Mouse (Mus musculus) right cerebral cortex, adult 18-20 months (tissue): Measurements from ENCODE around the gene Eml5.

Source experiments
- DNase-seq: peaks from one replicate; pipeline ENCODE4 v3.0.0; 2022; ENCODE audit warnings: mixed read lengths

The Eml5 gene

GRCm38 (mm10) chr12:98900881-98901801 is at the start of gene Eml5:
Gene Eml5, minus strand, starts transcription at chr12:98901484.
- peak; percentile 82 for DNase-seq

DNA sequence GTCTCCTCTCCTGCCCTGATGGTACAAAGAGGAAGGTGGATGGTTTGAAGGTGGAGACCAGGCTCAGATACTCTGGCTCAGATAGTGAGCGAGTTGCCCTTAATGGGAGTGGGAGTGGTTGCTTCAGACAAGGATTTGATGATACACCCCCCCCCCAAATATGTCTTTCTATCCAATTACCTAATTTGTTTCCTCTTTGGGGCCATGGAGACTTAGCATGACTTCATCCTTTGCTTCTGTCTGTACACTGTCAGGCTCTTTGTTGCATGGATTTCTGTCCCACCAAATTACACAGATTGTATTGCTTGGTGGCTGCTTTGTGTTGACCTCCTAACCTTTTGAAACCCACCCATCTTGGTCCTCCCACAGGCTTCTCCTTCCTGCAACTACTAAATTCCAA is 31.6 kb upstream of the Eml5 start:
- DNase-seq, result no peak

- DNase-seq, result no peak
Measured at GRCm38 (mm10) chr12:98932441-98932840, 31.2 kb upstream of the Eml5 start.

DNA sequence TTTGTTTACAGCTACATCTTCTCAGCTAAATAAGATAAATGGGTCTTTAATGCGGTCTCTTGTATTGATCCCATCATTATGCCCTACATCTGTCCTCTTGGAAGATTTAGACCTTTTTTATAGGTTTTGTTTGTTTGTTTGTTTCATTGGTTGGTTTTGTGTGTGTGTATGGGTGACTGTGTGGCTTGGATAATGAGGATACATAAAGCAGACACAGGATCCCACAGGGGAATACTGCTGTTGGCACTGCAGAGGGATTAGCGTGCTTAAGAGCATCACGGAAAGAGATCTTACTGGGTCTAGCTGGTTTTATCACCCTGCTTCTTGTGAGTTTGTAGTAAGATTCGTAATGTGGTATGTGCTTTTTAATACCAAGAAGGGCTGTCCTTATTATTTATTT is 29.9 kb upstream of the Eml5 start:
- no peak for DNase-seq

DNA sequence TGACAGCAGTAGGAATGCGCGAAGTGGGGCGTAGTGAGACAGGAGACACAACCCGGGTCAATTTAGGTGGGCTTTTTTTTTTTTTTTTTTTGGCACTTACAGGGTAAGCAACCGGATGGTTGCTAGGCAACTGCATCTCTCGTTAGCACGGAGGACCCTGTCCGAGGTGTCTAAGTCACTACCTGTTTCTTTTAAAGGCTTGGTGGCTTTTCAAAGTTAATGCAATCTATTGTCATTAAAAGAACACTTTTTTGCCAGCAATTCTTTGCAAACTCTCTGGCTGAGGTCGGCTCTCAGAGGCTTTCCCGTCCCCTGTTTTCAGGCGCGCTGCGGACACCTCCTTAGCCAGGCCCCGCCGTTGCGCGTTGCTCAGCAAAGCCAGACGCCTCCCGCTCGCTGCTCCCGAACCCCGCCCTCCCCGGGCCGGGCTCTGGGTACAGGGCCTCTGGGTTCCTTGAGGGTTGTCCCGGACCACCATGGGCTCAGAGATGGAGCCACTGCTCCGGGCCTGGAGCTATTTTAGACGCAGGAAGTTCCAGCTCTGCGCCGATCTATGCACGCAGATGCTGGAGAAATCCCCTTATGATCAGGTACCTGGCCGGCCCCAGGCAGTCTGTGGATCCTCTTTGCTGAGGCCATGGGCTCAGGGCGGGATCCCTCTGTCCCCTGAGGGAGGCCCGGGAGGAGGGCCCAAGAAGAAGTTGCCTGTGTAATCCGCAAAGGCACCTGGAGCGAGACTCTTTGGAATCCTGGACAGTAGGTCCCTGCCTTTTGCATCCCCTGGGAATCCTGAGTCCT is 19.1 kb upstream of the Eml5 start, which contains the start of gene Ttc8:
TSS of gene Ttc8 (plus strand) at position 381 of the 798 bp plus-strand sequence.
- DNase-seq, result peak; percentile 91

GRCm38 (mm10) chr12:98910096-98910495 is 8.8 kb upstream of the Eml5 start:
- DNase-seq, result no peak

DNA sequence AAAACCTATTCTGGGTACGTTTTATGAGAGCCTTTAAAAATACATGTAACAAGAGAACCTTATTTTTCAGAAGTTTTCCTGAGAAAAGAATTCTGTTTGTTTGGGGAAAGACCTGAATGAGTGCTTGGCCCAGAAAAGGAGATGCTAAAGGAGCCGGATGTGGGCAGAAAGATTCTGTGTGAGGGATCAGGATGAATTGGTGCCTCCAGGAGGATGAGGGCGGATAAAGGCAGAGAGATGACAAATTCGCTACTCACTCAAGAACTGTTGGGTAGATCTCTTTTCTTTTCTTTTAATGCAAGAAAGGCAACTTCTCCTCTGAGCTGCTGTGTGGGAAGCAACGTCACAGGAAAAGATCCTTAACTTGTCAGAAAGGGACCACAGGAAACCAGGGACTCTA is 4.2 kb upstream of the Eml5 start:
- peak; percentile 62 for DNase-seq

DNA sequence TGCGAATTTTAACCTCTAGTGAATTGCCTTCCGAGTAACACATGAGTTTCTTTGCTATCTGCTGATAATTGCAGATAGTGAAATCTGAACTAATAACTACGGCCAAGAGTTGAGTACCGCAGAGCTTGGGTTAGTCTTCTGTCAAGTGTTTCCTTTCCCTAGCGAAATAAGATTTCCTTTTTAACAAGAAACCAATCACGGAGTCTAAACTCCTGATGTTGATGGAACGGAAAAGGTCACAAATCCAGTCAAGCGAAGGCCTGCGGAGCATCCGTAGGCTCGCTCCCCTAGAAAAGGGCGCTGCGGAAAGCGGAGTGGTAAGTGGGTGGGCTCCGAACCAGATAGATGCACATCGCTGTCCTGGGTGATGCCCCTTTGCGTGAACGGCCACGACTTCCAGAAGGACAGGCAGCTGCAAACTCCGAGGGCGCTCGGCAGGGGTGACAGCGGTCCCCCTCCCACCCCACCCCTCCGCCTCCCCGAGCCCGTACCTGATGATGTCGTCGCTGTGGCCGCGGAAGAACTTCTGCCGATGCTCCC is 873 bp downstream of the Eml5 start:
- peak; percentile 24 for DNase-seq

GRCm38 (mm10) chr12:98899676-98900075 is 1.6 kb downstream of the Eml5 start:
- no peak for DNase-seq

GRCm38 (mm10) chr12:98896761-98897160 is 4.5 kb downstream of the Eml5 start:
- DNase-seq, result no peak

DNA sequence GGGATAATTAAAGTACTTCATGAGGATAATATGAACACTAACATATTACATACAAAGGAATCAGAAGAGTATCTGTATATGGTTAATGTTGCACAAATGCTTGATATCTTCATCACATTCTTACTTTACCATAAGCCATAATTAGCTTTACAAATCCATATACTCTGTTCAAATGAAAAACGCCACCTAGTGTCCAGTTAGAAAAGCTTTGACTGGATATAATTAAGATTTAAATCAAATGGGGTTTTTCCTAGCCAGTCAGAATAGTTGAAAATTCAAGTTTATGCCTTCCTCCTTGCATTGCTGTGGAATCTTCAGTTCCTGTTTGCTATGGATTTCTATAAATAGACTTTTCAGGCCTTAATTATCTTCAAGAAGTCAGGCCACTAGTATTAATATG is 16.8 kb downstream of the Eml5 start:
- no peak for DNase-seq

DNA sequence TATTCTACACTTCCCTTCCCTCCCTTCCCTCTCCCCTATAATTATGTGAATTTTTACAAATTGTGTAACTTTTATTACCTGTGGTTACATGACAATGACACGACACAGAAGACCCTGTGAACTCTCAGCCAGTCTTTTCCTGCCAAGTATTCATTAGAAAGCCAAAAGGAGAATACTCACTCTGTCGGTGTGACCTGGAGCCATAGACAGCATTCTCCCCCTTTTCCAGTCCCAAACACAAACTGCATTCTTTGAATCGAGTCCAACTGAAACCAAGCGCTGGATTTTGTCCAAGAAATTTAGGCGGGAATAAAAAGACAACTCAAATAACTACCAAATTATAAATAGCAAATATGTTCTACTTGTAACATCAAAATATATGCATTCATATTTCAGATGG is 19.5 kb downstream of the Eml5 start:
- no peak for DNase-seq

DNA sequence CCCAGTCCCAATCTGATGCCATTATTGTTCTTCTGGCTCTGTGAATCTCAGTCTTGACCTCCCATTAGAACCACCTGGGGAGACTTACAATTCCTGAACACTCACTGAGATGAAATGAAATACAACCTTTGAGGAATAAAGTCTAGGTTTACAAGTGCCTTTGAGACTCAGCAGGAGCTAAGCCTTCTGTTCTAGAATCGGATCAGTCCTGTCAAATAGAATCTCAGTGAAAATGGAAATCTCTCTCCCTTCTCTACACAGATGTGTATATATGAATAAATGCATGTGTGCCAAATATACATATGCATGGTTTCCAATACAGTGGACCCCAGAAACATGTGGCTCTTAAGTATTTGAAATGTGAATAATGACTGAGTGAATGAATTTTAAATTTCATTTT is 22.6 kb downstream of the Eml5 start:
- DNase-seq, result no peak

- DNase-seq, result no peak
Measured at GRCm38 (mm10) chr12:98875216-98875615, 26.1 kb downstream of the Eml5 start.

DNA sequence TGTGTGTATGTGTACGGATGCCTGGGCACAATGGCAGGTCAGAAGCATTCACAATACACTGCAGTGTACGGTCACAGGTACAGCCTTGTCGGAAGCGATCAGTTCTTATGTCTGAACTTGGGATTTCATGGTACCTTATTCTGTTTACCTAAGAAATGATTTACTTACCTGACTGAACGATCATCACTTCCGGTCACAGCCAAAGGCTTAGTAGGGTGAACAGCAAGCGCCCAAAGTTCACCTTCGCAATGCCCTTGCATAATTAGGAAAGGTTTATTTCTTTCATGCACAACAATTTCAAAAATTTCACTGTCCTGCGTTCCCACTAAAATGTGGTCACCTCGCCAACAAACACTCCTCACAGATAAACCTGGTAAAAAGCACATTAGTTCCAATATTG is 28.4 kb downstream of the Eml5 start:
- no peak for DNase-seq

DNA sequence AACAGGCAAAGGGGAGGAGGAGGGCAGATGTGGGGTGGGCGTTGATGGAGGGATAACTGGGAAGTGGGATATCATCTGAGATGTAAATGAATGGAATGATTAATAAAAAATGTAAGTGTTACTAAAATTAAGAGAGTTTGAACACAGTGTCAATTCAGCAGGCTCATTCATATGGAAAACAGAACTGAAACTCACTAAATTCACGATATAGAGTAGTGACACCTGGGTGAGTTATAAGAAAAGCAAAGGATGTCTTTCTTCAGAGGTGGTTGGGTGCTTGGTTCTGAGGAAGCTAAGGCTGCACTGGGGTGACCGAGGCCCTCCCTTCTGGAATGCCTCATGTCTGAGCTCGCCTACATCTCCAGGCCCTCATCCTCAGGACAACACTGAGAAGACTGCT is 37.8 kb downstream of the Eml5 start:
- DNase-seq, result no peak

DNA sequence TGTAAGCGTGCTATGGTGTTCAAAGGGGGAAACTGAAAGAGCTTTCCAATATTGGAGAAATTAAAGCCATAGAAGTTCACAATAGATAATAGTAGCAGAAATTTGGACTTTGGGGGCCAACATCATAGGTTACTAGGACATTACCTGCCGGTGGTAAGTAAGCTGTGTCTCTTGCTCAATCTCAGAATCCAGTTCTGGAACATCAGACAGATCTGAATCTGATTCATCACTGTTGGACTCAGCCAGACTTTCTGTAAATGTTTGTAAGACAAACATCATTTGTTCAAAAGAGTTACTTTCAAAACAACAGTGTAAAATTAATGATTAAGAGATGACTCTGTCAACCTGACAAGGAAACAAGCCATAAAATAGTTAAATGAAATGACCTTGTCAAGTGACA is 41.0 kb downstream of the Eml5 start:
- no peak for DNase-seq

DNA sequence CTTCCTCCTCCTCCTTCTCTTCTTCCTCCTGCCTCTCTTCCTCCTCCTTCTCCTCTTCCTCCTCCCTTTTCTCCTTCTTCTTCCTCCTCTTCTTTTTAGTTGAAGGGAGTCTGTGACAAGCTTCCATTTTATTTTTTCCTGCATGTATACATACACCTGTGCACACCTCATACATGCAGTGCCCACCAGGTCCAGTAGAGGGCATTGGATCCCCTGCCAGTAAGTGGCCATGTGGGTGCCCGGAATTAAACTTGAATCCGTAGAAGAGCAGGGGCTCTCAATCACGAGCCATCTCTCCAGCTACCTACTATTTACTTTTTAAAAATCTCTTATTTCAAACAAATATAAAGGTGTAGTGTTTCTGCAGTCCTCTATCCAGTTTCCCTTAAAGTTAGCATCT is 50.5 kb downstream of the Eml5 start:
- DNase-seq, result peak; percentile 37

GRCm38 (mm10) chr12:98844774-98845173 is 56.5 kb downstream of the Eml5 start:
- DNase-seq, result no peak

- no peak for DNase-seq
Measured at GRCm38 (mm10) chr12:98840135-98840534, 61.1 kb downstream of the Eml5 start.

DNA sequence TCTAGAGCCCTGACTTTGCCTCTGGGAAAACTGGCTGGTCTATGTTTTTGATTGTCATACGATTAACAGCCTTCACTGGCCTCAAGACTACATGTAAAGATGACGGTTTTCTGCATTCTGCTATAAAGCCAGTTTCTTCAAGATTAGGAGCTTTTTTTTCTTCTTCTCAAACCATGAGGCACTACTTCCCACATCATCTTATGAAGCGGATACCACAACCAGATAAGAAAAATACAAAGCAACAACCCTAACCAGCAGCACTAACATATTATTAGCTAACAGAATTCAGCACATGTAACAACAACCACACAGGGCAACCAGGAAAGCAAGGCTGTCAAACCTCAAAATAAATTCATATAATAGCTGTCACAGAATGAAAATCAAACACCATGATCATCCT is 63.3 kb downstream of the Eml5 start:
- no peak for DNase-seq

DNA sequence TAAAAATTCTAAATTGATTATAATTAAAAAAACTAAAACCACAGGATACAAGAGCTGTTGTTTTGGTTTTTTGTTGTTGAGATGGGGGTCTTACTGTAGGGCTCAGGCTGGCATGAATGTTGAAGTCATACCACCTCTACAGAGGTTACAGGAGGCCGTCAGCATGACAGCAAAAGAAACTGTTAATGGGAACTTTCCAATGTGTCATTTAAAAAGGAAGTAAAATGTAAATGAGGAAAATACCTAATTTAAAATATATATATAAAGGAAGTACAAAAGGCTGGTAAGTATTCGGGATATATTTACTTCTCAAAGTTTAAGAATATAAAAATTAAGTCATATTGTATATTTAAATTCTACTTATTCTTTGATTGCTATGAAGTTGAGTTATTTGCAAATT is 65.8 kb downstream of the Eml5 start:
- no peak for DNase-seq

- no peak for DNase-seq
Measured at GRCm38 (mm10) chr12:98834879-98835278, 66.4 kb downstream of the Eml5 start.

DNA sequence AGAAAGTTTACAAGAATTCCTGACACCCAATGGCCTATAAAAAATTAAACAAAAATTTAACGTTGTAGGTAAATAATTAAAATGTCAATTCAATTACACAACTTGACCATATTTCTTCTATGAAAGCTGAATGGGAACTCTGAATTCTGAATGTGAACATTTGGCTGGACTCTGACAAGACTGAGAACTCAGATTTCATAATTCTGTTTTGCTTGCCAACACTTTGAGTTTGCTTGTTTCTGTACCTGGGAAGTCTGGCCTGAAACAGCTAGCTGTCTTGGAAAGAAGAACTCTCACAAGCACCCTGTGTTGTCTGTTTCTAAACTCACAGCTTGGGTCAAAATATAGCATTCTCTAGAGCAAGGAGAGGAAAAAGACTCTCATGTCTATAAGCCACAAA is 67.4 kb downstream of the Eml5 start:
- DNase-seq, result no peak
